Mouse (Mus musculus) bone marrow, adult 2 months (tissue): ENCODE results near the gene Dazap1. TPM values are rescaled to one million over a fixed set of nuclear protein-coding genes. Genes with fewer than 3 reads are reported as not detected.
"Not testable (repeated sequence)": the region's sequence is repeated elsewhere in the genome, so short reads cannot be mapped to it uniquely, and the experiment has no call there.

Experiments
- H3K27ac ChIP-seq: fragments of 200-500 bp; 2 replicates; pipeline ENCODE4 v1.5.1; 2012; ENCODE audit warnings: low read depth, mild to moderate bottlenecking, control low read depth, inconsistent platforms, low read length; ENCODE audit not compliant: control insufficient read depth, poor library complexity, insufficient read depth
- H3K4me1 ChIP-seq: fragments of 200-500 bp; 2 replicates; pipeline ENCODE4 v1.6.1; 2011; ENCODE audit warnings: low read length; ENCODE audit not compliant: control insufficient read depth, insufficient read depth
- H3K4me3 ChIP-seq: fragments of 200-500 bp; replicated peaks from 2 replicates; pipeline ENCODE3; 2011; ENCODE audit warnings: mild to moderate bottlenecking, low read depth, low read length, control low read depth; ENCODE audit not compliant: control insufficient read depth
- CTCF ChIP-seq: fragments of 200-500 bp; IDR thresholded peaks from 2 replicates; pipeline ENCODE4 v1.5.1; 2011; ENCODE audit warnings: low read length, control low read depth; ENCODE audit not compliant: control insufficient read depth, insufficient read depth
- POLR2A ChIP-seq: fragments of 200-500 bp; IDR thresholded peaks from 2 replicates; pipeline ENCODE4 v1.6.1; 2011; ENCODE audit warnings: low read depth, mild to moderate bottlenecking, control low read depth, low read length, borderline replicate concordance; ENCODE audit not compliant: control insufficient read depth
- WGBS: fragments of 180-500 bp; shearing (Covaris S2); methylation state at CpG from one replicate; pipeline ENCODE4 v1.1.7; 2018; 5-methylcytosine and 5-hydroxymethylcytosine counted together
- polyA plus RNA-seq: library from polyadenylated mRNA; stranded (reverse); fragments of >200 nt; gene quantifications from 2 replicates; pipeline ENCODE4 v1.2.4, GENCODE M21; 2011; ENCODE audit warnings: low replicate concordance; ENCODE audit not compliant: missing spikeins, insufficient read depth, insufficient read length

The Dazap1 gene
- polyA plus RNA-seq, 1 experiment = 150 TPM

DNA sequence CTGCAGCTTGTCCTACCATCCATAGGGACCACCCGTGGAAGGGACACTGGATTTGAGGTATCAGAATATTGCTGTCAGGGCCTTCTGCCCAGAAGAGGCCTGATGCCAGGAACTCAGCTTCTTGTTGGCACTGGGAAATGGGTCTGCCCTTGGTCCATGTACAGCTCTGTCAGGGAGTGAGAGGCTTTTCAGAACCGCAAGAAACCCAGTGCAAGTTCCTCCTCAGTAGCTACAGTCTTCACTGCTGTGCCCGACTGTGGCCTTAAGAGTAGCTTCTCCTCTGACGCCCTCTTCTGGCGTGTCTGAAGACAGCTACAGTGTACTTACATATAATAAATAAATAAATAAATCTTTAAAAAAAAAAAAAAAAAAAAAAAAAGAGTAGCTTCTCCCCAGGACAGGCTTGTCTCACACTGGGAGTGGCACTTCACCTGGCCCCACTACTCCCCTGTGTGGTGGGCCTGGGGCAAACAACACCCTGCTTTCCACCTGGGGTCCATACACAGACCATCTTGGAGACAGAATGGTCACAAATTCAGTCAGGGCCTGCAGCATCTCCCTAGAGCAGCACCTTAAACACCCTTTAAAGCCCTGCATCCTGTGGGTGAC, 16.4 kb upstream of the Dazap1 start:
- no peak overlapping the region for H3K4me3 ChIP-seq
- H3K4me1 ChIP-seq = peaks cover 7% of the 10 kb centered on the region
- 28% methylated on average over 5 of the region's 5 CpGs for WGBS
- no peak overlapping the region for H3K27ac ChIP-seq
- TF ChIP-seq POLR2A (no peak), CTCF (peak; percentile 25; the same call in 1 of the 2 replicates)

DNA sequence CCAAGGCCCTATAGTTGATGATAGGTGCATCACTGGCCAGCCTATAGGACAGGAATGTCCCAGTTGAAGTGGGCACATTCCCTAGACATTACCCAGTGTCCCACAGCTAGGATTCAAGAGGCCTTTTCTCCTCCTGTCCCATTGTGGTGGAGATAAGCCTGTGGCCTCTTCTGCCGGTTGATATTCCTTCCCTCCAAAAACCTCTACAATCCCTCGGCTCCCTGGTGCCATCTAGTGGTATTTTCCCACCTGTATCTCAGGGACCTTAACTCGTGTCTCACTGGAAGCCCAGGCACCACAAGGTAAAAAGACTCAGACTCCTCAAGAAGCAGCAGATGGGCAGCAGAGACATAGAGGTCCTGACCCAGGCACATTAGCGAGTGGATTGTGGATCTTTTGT, 15.7 kb upstream of the Dazap1 start:
- no peak overlapping the region for H3K27ac ChIP-seq
- H3K4me3 ChIP-seq = no peak overlapping the region
- H3K4me1 ChIP-seq = peaks cover 9% of the 10 kb centered on the region
- TF ChIP-seq CTCF = peak; percentile 66
- TF ChIP-seq POLR2A = no peak
- 4% methylated on average over 4 of the region's 4 CpGs for WGBS

DNA sequence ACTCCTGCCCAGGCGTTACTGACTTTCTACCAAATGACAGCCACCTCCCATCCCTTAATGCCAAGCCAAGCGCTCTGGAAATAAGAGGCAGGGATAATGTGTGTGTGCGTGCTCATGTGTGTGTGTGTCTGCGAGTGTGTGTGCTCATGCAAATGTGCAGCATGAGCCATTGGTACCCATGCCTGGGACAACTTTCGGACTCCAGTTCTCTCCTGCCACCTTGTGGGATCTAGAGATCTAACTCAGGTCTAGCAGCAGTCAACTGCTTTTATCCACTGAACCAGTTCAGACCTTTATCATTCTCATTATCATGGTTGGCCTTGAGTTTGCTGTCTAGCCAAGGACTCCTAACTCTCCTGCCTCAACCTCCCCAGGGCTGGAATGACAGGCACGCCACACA, 13.4 kb upstream of the Dazap1 start:
- H3K27ac ChIP-seq = no peak overlapping the region
- WGBS = 59% methylated on average over 6 of the region's 6 CpGs
- H3K4me3 ChIP-seq = no peak overlapping the region
- TF ChIP-seq CTCF = no peak
- no peak for TF ChIP-seq POLR2A
- H3K4me1 ChIP-seq = peaks cover 9% of the 10 kb centered on the region

DNA sequence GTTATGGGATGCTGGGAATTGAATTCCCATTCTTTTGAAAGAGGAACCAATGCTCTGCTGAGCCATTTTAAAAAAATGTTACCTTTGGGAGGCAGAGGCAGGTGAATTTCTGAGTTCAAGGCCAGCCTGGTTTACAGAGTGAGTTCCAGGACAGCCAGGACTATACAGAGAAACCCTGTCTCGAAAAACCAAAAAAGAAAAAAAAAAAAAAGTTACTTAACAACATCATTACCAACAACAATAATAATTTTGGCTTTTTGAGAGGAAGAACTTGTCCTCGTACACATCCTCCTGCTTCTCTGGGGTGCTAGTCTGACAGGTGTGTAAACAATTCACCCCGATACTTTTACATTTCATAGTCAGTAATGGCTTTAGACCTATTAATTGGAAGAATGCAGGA, 12.8 kb upstream of the Dazap1 start:
- not testable (repeated sequence) for H3K4me1 ChIP-seq, H3K27ac ChIP-seq
- WGBS = 18% methylated on average over 3 of the region's 3 CpGs
- H3K4me3 ChIP-seq = peak overlapping the region; percentile 29

DNA sequence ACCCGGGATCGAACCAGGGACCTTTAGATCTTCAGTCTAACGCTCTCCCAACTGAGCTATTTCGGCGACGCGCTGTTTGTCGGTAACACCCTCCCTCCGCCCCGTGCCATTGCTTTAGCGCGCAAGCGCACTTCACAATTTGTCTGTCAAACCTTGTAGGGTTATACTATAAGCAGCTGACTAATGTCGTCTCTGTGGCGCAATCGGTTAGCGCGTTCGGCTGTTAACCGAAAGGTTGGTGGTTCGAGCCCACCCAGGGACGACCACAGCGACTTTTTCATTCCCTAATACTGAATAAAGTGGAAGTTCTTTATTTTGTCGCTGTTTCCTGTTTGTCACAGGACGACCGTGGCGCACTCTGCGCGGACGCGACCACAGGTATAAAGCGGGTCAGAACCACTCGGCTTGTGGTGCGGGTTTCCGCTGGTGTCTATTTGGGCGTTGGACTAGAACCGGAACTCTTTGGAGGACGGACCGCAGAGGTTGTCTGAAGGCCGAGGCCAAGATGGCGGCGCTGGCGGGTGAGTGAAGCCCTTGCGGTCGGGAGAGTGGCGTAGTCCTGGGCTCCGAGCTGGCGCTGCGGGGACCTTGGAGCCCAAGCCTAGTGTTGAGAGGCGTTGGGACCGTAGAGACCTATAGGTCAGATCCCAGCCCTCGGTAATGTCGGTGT, 12.2 kb upstream of the Dazap1 start, which contains the start of gene Ndufs7:
Gene Ndufs7, plus strand, starts transcription at position 151 of the 670 bp plus-strand sequence.
- H3K4me1 ChIP-seq = peaks cover 9% of the 10 kb centered on the region
- H3K4me3 ChIP-seq = peak within 1 kb of the TSS; percentile 94
- TF ChIP-seq POLR2A (peak; percentile 94; the same call in 1 of the 2 replicates), CTCF (no peak)
- peak within 1 kb of the TSS; percentile 88 for H3K27ac ChIP-seq
- under 1% methylated on average over 53 of the region's 53 CpGs for WGBS

DNA sequence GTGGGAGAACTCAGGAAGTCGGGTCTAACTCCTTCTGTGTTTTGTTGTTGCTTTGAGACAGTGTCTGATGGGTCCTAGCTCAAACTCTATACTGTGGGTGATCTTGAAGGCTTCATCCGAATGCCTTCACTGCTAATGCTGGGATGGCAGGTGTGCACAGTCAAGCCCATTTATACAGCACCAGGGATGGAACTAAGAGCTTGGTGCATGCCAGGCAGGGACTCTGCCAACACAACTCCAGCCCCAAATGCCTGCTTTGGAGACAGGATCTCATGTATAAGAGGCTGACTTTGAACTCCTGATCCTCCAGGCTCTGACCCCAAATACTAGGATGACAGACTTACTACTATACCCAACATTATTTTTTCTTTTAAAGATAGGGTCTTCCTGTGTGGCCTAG, 11.2 kb upstream of the Dazap1 start:
- 25% methylated on average over 2 of the region's 2 CpGs for WGBS
- Histone ChIP-seq H3K27ac (no peak overlapping the region), H3K4me3 (peak overlapping the region; percentile 94), H3K4me1 (peaks cover 9% of the 10 kb centered on the region)
- no peak for TF ChIP-seq CTCF

DNA sequence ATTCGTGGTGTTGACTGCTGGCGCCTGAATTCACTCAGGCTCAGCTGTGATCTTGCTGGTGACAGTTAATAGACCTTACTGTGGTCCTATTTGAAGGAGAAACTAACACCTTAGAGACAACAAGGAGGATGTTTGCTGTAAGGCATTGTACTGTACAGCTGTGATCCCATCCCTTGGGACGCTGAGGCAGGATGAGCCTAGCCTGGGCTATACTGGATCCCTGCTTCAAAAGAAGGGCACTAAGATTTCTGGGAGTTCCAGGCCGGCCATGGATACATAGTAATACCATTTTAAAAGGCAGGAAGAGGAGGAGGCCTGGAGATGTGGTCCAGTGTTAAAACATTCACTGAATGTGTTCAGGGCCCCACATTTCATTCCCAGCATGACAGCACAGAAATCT, 10.7 kb upstream of the Dazap1 start:
- Histone ChIP-seq H3K4me3 (no peak overlapping the region), H3K27ac (no peak overlapping the region), H3K4me1 (peaks cover 6% of the 10 kb centered on the region)
- no peak for TF ChIP-seq POLR2A
- no peak for TF ChIP-seq CTCF
- WGBS = 83% methylated on average over 4 of the region's 4 CpGs

DNA sequence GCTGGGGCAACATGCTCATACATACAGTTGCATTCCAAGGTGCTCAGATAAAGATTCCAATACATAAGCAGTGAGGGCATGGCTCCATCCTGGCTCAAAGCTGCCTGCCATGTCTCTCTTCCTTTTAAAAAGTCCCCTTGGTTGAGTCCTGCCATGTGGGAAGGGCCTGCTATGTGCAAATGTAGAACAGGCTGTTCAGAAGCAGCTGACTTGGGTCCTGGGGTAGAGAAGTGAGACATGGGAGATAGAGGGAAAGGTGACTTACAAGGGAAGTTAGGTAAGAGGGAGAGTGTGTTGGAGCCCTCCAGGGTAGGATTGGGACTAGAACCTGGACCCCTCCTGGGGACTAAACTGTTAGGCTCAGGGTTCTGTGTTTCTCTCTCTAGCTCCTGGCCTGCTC, 9.3 kb upstream of the Dazap1 start:
- Histone ChIP-seq H3K4me1 (peaks cover 4% of the 10 kb centered on the region; the same call in 1 of the 2 replicates), H3K4me3 (no peak overlapping the region), H3K27ac (no peak overlapping the region)
- TF ChIP-seq POLR2A (no peak), CTCF (no peak)
